Mouse (Mus musculus) cerebellum, adult 8-10 months (tissue): ENCODE results near the gene Trak1.
A peak's percentile ranks its signal among the peaks of the same experiment; 100 is the strongest.

Source experiments
- DNase-seq: peaks from one replicate; pipeline ENCODE4 v3.0.0; 2022

Trak1 gene

DNA sequence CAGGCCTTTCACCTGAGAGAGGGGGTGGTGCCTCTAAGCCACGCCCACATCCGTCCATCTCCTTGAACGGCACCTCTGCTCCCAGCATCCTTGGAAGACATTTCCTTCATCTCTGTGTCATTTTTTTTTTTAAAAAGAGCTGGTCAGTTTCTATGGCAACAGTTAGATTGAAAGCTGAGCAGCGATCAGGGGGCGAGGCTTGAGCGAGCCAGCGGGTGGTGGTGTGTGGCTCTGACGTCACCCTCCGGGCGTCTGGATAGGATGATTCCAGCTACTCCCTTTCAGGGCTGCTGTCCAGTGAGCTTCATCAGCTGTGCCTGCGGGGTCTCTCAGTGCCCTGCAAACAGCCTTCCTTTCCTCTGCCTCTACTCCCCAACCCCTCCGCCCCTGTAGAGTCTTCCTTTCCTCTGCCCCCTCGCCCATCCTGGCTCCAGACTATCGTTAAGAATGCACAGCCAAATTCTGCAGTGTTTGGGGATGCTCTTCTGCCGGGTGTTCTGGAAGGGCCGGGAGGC lies 105.9 kb downstream of the Trak1 start:
- peak; percentile 80 for DNase-seq

- peak; percentile 36 for DNase-seq
Measured at GRCm38 (mm10) chr9:121403699-121404098, 106.4 kb downstream of the Trak1 start.

DNA sequence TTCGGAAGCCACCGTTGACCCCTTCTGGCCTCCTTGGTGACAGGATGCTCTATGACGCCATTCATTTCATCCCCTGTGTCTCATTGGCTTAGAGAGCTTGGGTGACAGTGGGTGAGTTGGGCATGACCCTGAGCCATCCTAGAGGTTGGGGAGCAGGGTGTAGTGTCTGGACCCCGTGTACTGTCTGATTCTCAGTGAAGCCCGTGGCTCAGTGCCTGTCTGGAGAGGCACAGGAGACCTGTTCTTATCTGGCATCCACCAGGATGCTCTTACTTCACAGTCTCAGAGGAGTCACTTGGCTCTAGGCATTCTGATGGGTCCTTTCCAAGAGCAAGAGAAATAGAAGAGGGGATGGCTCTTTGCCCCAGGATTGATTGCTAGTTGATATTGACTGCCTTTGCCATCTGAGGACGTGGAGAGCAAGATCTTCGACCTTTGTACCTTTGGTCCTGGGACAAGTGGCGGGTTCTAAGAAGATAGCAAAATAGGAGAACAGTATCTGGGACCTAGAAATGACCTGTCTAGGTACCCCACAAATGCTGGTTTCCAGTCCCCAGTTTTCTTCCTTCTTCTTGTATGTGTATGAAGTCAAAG lies 107.9 kb downstream of the Trak1 start:
- no peak for DNase-seq

DNA sequence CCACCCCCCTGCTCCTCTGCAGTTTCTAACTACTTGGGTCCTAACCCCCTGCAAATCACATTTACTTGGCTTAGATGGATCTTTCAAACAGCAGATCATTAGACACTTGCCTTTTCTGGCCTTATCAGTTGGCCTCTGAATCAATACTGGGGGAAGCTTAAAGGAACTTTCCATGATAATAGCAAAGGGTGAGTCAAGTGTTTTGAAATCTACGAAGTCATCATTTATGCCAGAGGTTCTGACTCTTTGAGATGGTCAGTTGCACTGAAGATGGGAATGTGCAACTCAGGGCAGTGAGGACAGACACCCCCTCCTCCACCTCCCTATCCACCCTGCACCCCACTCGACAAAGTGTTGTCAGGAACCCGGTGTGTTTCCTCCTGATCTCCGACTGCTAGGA lies 108.5 kb downstream of the Trak1 start:
- DNase-seq: no peak

DNA sequence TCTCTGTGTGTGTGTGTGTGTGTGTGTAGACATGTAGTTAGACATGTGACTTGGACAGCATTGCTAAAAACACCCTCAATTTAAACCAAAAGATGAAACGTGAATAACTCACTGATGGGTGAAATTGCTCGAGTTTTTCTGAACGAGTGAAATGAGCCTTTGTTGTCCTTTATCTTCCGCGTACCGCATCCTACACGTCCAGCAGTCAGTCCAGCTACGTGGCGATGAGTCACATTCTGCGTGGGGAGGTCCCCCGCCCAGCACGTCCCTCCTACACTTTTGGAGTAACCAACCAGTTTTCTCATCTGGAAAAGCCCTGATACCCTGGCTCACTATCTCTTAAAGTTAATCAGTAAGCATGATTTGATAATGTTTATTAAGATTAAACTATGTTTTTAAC lies 116.9 kb downstream of the Trak1 start:
- DNase-seq: no peak

DNA sequence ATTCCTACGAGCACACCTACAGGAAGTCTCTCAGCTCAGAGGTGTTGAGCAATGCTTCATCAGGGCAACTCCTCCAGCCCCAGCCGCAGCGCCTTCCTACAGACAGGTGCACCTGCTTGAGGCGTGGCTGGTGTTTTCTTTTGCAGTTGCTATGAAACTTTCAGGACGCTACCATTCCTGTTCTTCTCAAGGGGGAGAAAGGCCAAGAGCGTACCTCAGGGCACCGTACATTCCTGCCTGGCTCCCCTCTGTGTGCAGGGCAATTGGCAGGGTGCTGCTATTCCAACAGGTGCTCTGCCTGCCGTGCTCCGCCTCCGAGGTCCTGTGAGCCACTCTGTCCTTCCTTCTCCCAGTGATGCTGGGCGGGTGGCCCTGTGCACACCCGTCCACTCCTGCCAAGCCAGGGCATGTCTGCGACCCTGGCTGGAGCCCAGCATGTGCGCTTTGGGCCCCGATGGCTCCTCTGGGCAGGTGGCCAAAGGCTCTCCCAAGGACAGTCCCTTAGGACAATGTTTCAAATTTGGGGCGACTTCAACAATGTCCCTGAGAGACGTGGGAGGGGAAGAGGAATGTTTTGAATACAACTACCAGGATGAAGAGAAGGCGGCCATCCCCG lies 118.4 kb downstream of the Trak1 start:
- DNase-seq: peak; percentile 61

- no peak for DNase-seq
Measured at GRCm38 (mm10) chr9:121416460-121416859, 119.2 kb downstream of the Trak1 start.

GRCm38 (mm10) chr9:121416872-121417637 lies 119.8 kb downstream of the Trak1 start:
- DNase-seq: no peak

- no peak for DNase-seq
Measured at GRCm38 (mm10) chr9:121419011-121419410, 121.7 kb downstream of the Trak1 start.

- DNase-seq: no peak
Measured at GRCm38 (mm10) chr9:121419573-121419972, 122.3 kb downstream of the Trak1 start.

- DNase-seq: no peak
Measured at GRCm38 (mm10) chr9:121420817-121421216, 123.5 kb downstream of the Trak1 start.

- no peak for DNase-seq
Measured at GRCm38 (mm10) chr9:121422402-121422801, 125.1 kb downstream of the Trak1 start.

DNA sequence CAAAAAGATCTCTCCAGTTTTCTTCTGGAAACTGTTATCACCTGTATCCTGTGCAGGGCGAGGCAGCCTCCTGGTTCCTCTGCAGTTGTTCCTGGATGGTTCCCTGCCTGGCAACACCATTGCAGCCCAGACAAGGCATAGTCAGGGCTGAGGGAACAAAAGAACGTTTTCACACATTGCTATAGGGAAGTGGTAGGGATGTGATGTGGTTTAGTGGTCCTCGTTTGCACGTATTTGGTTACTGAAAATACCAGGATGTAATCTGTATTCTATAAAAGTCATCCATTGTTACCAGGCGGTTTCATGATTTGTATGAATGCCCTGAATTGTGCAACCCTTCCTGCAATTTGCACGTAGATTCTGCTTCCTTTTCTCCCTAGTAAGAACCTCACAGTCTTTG lies 126.3 kb downstream of the Trak1 start:
- DNase-seq: no peak

- DNase-seq: no peak
Measured at GRCm38 (mm10) chr9:121424281-121425164, 127.2 kb downstream of the Trak1 start.

- DNase-seq: no peak
Measured at GRCm38 (mm10) chr9:121426451-121426850, 129.1 kb downstream of the Trak1 start.

DNA sequence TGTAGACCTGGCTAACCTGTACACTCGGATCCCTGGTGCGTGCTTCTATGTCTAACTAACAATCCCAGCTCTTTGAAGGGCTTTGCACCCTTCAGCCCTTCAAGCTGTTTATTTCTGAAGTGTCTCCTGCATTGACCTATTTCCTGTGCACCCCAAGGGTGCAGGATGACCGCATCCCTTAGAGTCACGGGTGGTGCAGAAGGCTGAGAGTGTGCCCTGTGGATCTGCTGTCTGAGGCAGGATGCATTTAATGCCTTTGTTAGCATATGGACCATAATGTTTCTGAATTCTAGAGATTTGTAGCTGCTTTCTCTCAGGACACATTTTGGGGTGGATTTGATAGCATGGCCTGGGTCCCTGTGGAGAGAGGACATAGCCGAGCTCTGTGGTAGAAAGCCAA lies 129.6 kb downstream of the Trak1 start:
- DNase-seq: no peak

- DNase-seq: no peak
Measured at GRCm38 (mm10) chr9:121429592-121429991, 132.3 kb downstream of the Trak1 start.

- no peak for DNase-seq
Measured at GRCm38 (mm10) chr9:121430379-121430778, 133.1 kb downstream of the Trak1 start.

DNA sequence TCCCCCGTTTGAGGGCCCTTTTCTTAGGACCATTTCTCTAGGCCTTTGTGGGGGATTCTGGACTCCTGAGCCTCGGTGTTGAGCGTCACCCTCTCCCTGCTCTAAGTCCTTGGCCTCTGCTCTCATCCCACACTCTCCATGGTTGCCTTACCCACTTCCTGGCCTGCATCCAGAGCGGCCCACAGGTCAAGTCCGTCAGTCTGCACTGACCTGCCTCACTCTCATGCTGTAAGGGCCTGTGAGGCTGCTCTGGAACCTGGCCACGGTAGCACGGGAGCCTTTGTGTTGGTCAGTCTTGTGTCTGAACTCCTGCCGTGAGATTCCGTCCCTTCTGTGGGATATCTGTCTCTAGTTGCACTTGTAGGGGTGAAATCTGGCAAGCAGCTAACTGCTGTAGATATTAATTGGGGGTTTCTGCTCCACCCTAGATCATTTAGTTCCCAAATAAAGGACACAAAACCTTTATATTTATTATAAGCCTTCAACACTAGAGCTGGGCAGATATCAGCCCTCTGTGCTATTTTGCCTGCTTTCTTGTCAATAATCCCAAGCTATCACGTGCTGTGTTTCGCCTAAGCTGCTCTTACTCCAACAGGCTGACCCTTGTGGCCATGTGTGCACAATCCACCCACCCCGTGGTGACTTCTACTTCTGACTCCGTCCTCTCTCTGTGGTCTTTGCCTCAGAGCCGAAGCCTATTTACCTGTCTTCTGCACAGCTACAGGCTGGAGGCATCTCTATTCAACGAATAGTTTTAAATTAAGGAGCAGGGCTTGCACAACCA lies 136.6 kb downstream of the Trak1 start:
- DNase-seq: no peak

- DNase-seq: peak; percentile 62
Measured at GRCm38 (mm10) chr9:121435332-121435956, 138.1 kb downstream of the Trak1 start.

DNA sequence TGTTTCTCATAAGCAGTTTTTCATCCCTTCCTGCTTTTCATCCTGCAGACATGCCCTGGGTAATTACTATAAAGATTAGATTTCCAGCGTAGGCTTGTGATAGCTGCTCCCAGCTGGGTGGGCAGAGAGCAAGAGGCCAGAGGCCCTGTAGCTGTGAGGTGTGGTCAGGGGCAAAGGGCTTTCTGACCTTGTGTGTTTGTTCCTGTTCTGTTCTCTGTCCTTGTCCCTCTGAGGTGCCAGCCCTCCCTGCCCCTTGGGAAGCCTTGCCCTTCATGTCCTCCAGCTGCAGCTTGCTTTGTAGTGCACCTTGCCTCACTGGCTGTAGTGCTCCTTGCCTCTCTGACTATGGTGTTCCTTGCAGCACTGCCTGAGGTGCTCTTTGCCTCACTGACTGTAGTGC lies 139.2 kb downstream of the Trak1 start:
- no peak for DNase-seq

DNA sequence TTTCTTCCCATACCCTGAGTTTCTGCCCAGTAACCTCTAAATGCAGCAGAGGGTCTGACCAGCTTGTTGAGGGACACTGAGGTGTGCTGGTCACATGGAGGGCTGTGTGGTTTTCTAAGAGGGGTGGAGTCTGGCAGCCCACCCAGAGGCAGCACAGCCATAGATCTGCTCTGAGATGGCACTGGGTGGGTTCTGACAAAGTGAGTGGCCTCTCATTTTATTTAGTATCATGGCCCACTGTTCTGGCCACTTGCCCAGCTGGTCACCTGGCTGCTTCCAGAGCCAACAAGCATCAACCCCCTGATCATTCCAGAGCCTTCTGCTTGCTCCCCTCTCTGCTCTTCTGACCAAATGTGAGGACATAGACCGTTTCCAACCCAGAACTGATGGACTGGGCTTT lies 144.8 kb downstream of the Trak1 start:
- no peak for DNase-seq
